Mouse (Mus musculus) limb, embryonic 11.5 days (tissue): ENCODE data around the gene Per3. TPM values are rescaled to one million over a fixed set of nuclear protein-coding genes. Genes with fewer than 3 reads are reported as not detected.

Experiments
- ATAC-seq: fragments of 200-750 bp; cut with Nextera tagmentation; 2 replicates; pipeline ENCODE4 v1.8.0; 2017; ENCODE audit warnings: low read depth; ENCODE audit not compliant: insufficient number of reproducible peaks, low FRiP score, low TSS enrichment
- DNase-seq: peaks from one replicate; pipeline ENCODE4 v3.0.0-alpha.2; 2015; ENCODE audit warnings: low spot score
- H3K27ac ChIP-seq: fragments of 300-500 bp; sonication (generic); replicated peaks from 2 replicates; pipeline ENCODE4 v1.5.1; 2014; ENCODE audit warnings: low read depth, mild to moderate bottlenecking, low read length
- H3K27me3 ChIP-seq: fragments of 300-500 bp; sonication (generic); 2 replicates; pipeline ENCODE4 v1.6.1; 2014; ENCODE audit warnings: mild to moderate bottlenecking, low read length, mixed read lengths; ENCODE audit not compliant: control insufficient read depth, insufficient read depth
- H3K36me3 ChIP-seq: fragments of 300-500 bp; sonication (generic); 2 replicates; pipeline ENCODE4 v1.6.1; 2014; ENCODE audit warnings: mild to moderate bottlenecking, low read length, moderate library complexity, mixed read lengths; ENCODE audit not compliant: control insufficient read depth, insufficient read depth
- H3K4me1 ChIP-seq: fragments of 300-500 bp; sonication (generic); 2 replicates; pipeline ENCODE4 v1.6.1; 2014; ENCODE audit warnings: low read length, mixed read lengths; ENCODE audit not compliant: control insufficient read depth, insufficient read depth
- H3K4me2 ChIP-seq: fragments of 300-500 bp; sonication (generic); 2 replicates; pipeline ENCODE4 v1.6.1; 2014; ENCODE audit warnings: low read depth, mild to moderate bottlenecking, moderate library complexity; ENCODE audit not compliant: severe bottlenecking
- H3K4me3 ChIP-seq: fragments of 300-500 bp; sonication (generic); 2 replicates; pipeline ENCODE4 v1.5.1; 2014; ENCODE audit warnings: low read depth, low read length
- H3K9ac ChIP-seq: fragments of 300-500 bp; sonication (generic); 2 replicates; pipeline ENCODE4 v1.6.1; 2014; ENCODE audit warnings: mild to moderate bottlenecking, low read length
- H3K9me3 ChIP-seq: fragments of 300-500 bp; sonication (generic); 2 replicates; pipeline ENCODE4 v1.6.1; 2016; ENCODE audit warnings: low read length; ENCODE audit not compliant: control insufficient read depth
- WGBS: fragments of 180-500 bp; shearing (Covaris S2); extraction: QIAGEN DNeasy Blood & Tissue Kit; methylation state at CpG from one replicate; pipeline ENCODE4 v1.1.7; 2014; 5-methylcytosine and 5-hydroxymethylcytosine counted together
- polyA plus RNA-seq: library from polyadenylated mRNA; unstranded; fragments of >200 nt; fragmentation: Nextera tagmentation; extraction: Ambion mirVana; gene quantifications from 2 replicates; pipeline ENCODE4 v1.2.1, GENCODE M21; 2014

Gene Per3
- polyA plus RNA-seq, 1 experiment from 2014 or later, result 6.7 TPM

DNA sequence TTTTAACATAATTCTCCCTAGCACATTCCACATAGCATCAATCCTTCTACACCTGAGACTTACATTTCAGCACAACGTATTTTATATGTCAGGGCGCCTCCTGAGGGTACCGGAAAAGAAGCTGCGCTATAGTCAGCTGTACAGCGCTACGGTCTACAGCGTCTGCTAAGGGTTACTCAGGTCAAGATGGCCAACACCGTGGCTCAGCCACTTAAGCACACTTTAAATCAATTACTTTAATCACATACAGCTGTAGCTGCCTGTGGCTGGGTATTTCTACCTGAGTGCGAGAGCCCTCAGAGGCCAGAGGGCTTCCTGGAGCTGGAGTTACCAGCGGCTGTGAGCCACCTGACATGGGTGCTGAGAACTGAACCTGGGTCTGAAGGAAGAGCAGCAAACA is 28.5 kb downstream of the Per3 start:
- 15% methylated on average over 10 of the region's 10 CpGs for WGBS
- Histone ChIP-seq H3K27me3 (0 out of 2 replicates have a peak, but pooled peaks cover 2% of the 10 kb centered on the region), H3K9ac (no peak overlapping the region), H3K9me3 (no peaks in the 10 kb centered on the region), H3K36me3 (no peaks in the 10 kb centered on the region), H3K4me1 (no peaks in the 10 kb centered on the region; the same call in 1 of the 2 replicates), H3K4me3 (no peak overlapping the region), H3K27ac (no peak overlapping the region), H3K4me2 (no peak overlapping the region)
- DNase-seq (peak; percentile 57), ATAC-seq (no peak; the same call in 1 of the 2 replicates)

DNA sequence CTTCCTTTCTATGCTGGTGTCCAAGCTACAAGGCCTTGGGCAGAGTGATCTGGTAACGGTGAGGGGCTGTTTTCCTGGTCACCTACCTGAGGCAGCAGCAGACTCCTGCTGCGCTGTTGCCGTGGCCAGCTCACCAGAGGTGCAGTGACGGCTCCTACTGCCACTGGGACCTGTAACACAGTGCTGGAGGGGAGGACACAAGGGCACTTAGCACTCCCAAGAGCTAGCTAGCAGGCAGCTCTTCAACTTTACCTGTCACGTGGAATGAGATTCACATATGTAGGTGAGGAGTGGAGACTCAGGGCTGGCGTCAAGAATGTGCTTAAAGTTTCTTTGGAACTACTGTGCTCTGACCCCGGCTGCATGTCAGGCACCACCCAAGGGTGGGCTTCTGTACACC is 34.1 kb downstream of the Per3 start:
- no peaks in the 10 kb centered on the region for H3K4me1 ChIP-seq
- DNase-seq (no peak), ATAC-seq (no peak)
- no peak overlapping the region for H3K4me3 ChIP-seq
- H3K27ac ChIP-seq, result no peak overlapping the region
- no peaks in the 10 kb centered on the region for H3K9me3 ChIP-seq
- H3K36me3 ChIP-seq, result no peaks in the 10 kb centered on the region
- no peak overlapping the region for H3K4me2 ChIP-seq
- WGBS, result 90% methylated on average over 7 of the region's 7 CpGs
- H3K9ac ChIP-seq, result no peak overlapping the region
- no peaks in the 10 kb centered on the region for H3K27me3 ChIP-seq

DNA sequence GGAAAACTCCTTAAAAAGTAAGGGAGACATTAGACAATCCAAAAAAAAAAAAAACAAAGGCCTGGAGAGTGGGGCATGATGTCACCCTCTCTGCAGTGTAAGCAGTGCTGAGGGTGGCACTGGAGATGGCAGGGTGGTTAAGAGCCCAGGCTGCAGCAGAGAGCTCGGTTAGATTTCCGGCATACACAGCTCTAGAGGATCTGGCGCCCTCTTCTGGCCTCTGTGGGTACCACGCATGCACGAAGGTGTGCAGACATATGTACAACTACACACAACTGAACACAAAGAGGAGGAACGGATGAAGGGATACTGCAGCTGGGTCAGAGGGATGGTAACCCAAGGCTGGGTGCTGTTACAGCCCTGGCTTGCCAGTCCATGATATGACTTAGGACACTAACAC is 37.5 kb downstream of the Per3 start:
- WGBS, result 53% methylated on average over 6 of the region's 6 CpGs
- DNase-seq, result peak; percentile 67
- Histone ChIP-seq H3K27me3 (no peaks in the 10 kb centered on the region), H3K9ac (no peak overlapping the region), H3K4me3 (no peak overlapping the region), H3K4me1 (no peaks in the 10 kb centered on the region), H3K36me3 (no peaks in the 10 kb centered on the region; the same call in 1 of the 2 replicates), H3K27ac (no peak overlapping the region), H3K4me2 (no peak overlapping the region), H3K9me3 (no peaks in the 10 kb centered on the region)
- no peak for ATAC-seq

DNA sequence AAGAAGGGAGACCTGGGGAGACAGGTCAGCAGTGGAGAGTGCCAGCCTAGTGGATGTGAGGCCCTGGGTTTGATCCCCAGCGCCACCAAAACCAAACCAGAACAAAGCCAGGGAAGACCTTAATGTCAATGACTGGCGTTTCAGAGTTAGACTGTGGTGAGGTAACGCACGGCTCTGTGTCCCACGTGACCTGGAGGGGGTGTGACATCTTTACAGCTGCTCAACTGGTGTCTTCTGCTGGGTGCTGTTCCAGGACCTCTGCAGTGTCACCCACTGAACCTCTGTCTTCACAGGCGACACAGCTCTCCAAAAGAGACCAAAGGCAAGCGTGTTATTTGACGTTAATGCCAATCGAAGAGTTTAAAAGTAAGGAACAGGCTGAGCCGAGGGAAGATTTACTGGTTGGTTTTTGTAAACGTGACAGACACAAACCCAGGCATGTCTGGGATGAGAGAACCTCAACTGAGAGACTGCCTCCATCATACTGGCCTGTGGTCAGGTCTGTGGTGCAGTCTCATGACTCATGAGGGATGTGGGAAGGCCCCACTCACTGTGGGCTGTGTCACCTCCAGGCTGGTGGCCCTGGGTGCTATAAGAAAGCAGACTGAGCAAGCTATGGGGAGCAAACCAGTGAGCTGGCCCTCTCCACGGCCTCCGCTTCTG is 38.7 kb downstream of the Per3 start:
- H3K4me2 ChIP-seq, result no peak overlapping the region
- ATAC-seq (no peak), DNase-seq (no peak)
- no peaks in the 10 kb centered on the region for H3K9me3 ChIP-seq
- H3K9ac ChIP-seq, result no peak overlapping the region
- no peak overlapping the region for H3K4me3 ChIP-seq
- no peaks in the 10 kb centered on the region; the same call in 1 of the 2 replicates for H3K36me3 ChIP-seq
- no peaks in the 10 kb centered on the region for H3K27me3 ChIP-seq
- H3K27ac ChIP-seq, result no peak overlapping the region
- no peaks in the 10 kb centered on the region for H3K4me1 ChIP-seq
- 90% methylated on average over 13 of the region's 13 CpGs for WGBS

DNA sequence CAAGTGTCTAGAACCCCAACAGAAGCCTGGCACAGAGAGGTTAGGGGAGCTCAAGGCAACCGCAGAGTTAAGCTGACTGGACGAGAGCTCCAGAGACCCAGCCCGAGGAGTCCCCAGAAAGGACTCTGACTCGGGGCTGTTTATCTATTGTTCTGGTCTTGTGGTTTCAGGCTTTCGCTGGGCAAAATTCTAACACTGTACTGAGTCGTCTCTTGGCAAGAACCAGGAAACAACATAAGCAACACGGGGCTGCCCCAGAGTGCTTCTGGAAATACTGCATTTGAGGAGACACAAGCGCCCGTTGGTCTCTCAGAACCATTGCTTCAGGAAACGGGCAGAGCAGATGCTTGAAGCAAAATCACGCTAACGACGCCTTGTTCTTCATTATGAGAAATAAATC is 43.1 kb downstream of the Per3 start:
- no peak overlapping the region for H3K27ac ChIP-seq
- no peak overlapping the region for H3K4me2 ChIP-seq
- H3K4me3 ChIP-seq, result no peak overlapping the region
- no peak for DNase-seq
- H3K9me3 ChIP-seq, result no peaks in the 10 kb centered on the region
- no peaks in the 10 kb centered on the region for H3K27me3 ChIP-seq
- no peak for ATAC-seq
- H3K4me1 ChIP-seq, result no peaks in the 10 kb centered on the region
- WGBS, result 81% methylated on average over 13 of the region's 13 CpGs
- H3K9ac ChIP-seq, result no peak overlapping the region
- no peaks in the 10 kb centered on the region; the same call in 1 of the 2 replicates for H3K36me3 ChIP-seq

DNA sequence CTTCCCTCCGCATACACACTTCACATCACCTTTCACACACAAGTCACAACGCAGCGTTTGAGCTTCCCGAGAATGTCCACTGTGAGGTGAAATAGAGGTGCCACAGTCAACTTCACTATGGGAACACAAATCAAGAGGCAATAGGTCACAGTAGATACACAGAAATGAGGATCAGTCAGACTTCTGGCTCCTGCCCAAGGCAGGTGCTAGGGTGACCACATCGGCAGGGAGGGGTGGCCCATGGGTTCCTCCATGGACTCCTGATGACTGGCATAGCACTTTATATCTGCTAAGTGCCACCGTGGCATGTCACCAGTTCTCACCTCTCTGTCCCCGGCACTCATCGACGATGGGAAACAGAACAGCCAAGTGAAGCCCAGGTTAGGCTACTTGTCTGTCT is 45.8 kb downstream of the Per3 start:
- WGBS, result 90% methylated on average over 9 of the region's 9 CpGs

DNA sequence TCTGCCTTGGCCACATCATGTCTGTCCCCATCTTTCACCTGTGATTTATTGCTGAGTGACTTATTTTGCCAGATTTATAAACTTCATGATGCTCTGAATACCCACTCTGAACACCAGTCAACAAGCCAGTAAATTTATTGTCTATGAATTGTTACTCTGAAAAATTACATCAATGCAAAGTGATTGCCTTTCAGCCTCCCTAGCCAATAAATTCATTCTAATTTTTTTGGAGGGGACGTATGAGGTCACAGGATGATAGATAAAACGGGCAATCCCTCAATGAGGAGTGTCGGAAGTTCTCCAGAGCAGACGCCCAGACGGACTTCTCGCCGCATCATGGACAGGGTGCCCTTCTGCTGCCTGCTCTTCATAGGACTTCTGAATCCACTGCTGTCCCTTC is 47.7 kb downstream of the Per3 start, which contains the start of gene Uts2:
Uts2 (plus strand) TSS at position 301 of the 400 bp plus-strand sequence.
- Histone ChIP-seq H3K9me3 (no peaks in the 10 kb centered on the region), H3K27ac (no peak within 1 kb of the TSS), H3K4me1 (no peaks in the 10 kb centered on the region), H3K9ac (no peak within 1 kb of the TSS), H3K36me3 (no peaks in the 10 kb centered on the region), H3K4me2 (no peak within 1 kb of the TSS), H3K27me3 (no peaks in the 10 kb centered on the region), H3K4me3 (no peak within 1 kb of the TSS)
- WGBS, result 91% methylated on average over 7 of the region's 7 CpGs
- DNase-seq, result no peak
- ATAC-seq, result no peak

More for the DNA sequence above, 45.8 kb downstream of the Per3 start:
- no peak overlapping the region for H3K9ac ChIP-seq
- DNase-seq (no peak), ATAC-seq (no peak)
- H3K36me3 ChIP-seq, result no peaks in the 10 kb centered on the region; the same call in 1 of the 2 replicates
- H3K9me3 ChIP-seq, result no peaks in the 10 kb centered on the region
- no peaks in the 10 kb centered on the region for H3K27me3 ChIP-seq
- H3K4me3 ChIP-seq, result no peak overlapping the region
- H3K27ac ChIP-seq, result no peak overlapping the region
- no peaks in the 10 kb centered on the region for H3K4me1 ChIP-seq
- no peak overlapping the region for H3K4me2 ChIP-seq

DNA sequence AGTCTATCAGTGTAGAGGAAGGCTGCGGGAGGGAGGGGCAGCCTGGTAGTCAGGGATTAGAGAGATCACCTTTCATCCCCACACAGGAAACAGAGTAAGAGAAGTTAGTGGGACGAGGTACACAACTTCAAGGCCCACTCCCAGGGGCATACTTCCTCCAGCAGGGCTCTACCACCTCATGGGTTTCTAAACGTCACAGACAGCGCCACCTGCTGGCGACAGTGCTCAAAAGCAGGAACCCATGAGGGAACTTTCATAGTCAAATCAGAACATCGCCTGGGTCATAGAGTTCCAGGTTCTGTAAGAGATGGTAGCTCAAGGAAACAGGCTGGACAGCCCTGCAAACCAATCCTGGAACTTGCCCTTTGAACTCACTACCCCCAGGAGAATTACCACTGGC is 54.3 kb downstream of the Per3 start:
- Histone ChIP-seq H3K27ac (no peak overlapping the region), H3K27me3 (no peaks in the 10 kb centered on the region), H3K9me3 (no peaks in the 10 kb centered on the region), H3K4me2 (no peak overlapping the region), H3K9ac (no peak overlapping the region), H3K4me3 (no peak overlapping the region), H3K36me3 (no peaks in the 10 kb centered on the region), H3K4me1 (no peaks in the 10 kb centered on the region)
- ATAC-seq (no peak), DNase-seq (peak; percentile 40)
- 49% methylated on average over 6 of the region's 6 CpGs for WGBS

DNA sequence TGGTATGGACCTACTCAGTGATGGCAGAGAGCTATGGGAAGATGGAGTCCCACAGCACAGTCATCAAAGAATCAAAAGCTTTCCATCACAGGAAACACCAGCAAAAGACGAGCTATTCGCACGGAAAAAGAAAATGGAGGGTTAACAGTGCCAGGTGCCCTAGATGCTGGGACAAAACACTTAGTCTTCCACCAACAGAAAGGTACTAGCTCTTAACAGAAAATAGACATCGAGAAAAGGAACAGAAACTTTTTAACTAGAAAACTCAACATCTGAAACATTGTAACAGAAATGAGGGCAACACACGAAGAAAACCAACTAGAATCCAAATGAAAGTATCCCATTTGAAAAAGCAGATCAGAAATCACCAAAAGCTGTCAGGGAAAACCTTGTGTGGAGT is 64.3 kb downstream of the Per3 start:
- Histone ChIP-seq H3K27me3 (no peaks in the 10 kb centered on the region), H3K27ac (no peak overlapping the region), H3K9me3 (no peaks in the 10 kb centered on the region), H3K4me1 (no peaks in the 10 kb centered on the region), H3K4me2 (no peak overlapping the region), H3K9ac (no peak overlapping the region), H3K36me3 (no peaks in the 10 kb centered on the region), H3K4me3 (no peak overlapping the region)
- 91% methylated on average over 5 of the region's 5 CpGs for WGBS
- no peak for ATAC-seq
- no peak for DNase-seq
